In the genomic region with DNA sequence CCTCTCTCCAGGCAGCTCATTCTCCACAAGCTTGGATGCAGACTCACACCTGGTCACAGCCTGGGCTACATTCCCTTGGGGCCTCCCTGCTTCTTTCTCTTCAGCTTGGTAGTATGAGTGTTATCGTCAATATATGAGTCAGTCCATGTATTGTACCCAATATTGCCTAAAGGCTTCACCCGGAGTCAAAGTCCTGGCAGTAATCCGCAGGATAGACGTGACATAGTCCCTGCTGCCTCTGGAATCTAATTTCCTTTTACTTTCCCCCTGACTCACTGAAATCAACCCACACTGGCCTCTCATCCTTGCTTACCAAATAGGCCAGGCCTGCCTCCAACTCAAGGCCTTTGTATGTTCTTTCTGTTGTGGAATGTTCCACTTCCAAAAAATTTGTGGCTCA, we compare ENCODE assay signal across 18 mouse cellular contexts.
"Had no signal": no experiment of that assay in that cellular context is flagged by ENCODE, and none has a peak within 500 bp of the region (broad histone marks: within the 10 kb centered on the region; RNA-seq: fewer than 3 reads in every experiment).

No protein-coding gene starts in this region.

- H3K27me3 ChIP-seq: liver, embryonic 13.5 days; midbrain, embryonic 12.5 days; stomach, embryonic 15.5 days had no signal

- H3K9me3 ChIP-seq: liver, embryonic 13.5 days; midbrain, embryonic 12.5 days; stomach, embryonic 15.5 days had no signal

- H3K4me2 ChIP-seq: liver, embryonic 13.5 days; midbrain, embryonic 12.5 days; stomach, embryonic 15.5 days had no signal

- H3K4me1 ChIP-seq: liver, embryonic 13.5 days; midbrain, embryonic 12.5 days; stomach, embryonic 15.5 days had no signal

- DNase-seq: kidney, adult 18-20 months; kidney, adult 9 months; kidney, postnatal 14 days; kidney, postnatal 4 days; layer of hippocampus, adult 9-11 months; liver, embryonic 13.5 days; lung, adult 2 months; lung, postnatal 14 days; lung, postnatal 4 days; retina, postnatal 1 day; thymus, adult 2 months; thymus, postnatal 14 days had no signal

- ATAC-seq: midbrain, embryonic 16.5 days had no signal

- H3K4me3 ChIP-seq: layer of hippocampus, adult 2 months; left cerebral cortex, adult 2 months; liver, embryonic 13.5 days; midbrain, embryonic 12.5 days; myocyte; stomach, embryonic 15.5 days had no signal

- H3K27ac ChIP-seq: layer of hippocampus, adult 2 months; left cerebral cortex, adult 2 months; liver, embryonic 13.5 days; midbrain, embryonic 12.5 days; stomach, embryonic 15.5 days had no signal

- H3K36me3 ChIP-seq: liver, embryonic 13.5 days; midbrain, embryonic 12.5 days; stomach, embryonic 15.5 days had no signal

- H3K9ac ChIP-seq: liver, embryonic 13.5 days; midbrain, embryonic 12.5 days; stomach, embryonic 15.5 days had no signal
